Mouse (Mus musculus) neural tube, embryonic 15.5 days (tissue): ENCODE measurements around the gene Megf6. TPM values are rescaled to one million over a fixed set of nuclear protein-coding genes. Genes with fewer than 3 reads are reported as not detected.

Experiments used
- ATAC-seq: fragments of 200-750 bp; cut with Nextera tagmentation; 2 replicates; pipeline ENCODE4 v1.8.0; 2017; ENCODE audit warnings: mild to moderate bottlenecking, moderate TSS enrichment, moderate library complexity; ENCODE audit not compliant: low FRiP score
- H3K27ac ChIP-seq: fragments of 300-500 bp; sonication (generic); replicated peaks from 2 replicates; pipeline ENCODE4 v1.5.1; 2015; ENCODE audit warnings: mild to moderate bottlenecking, inconsistent platforms
- H3K27me3 ChIP-seq: fragments of 300-500 bp; sonication (generic); replicated peaks from 2 replicates; pipeline ENCODE4 v1.6.1; 2015; ENCODE audit warnings: inconsistent platforms
- H3K36me3 ChIP-seq: fragments of 300-500 bp; sonication (generic); 2 replicates; pipeline ENCODE4 v1.6.1; 2015; ENCODE audit warnings: inconsistent platforms
- H3K4me1 ChIP-seq: fragments of 300-500 bp; sonication (generic); 2 replicates; pipeline ENCODE4 v1.6.1; 2015; ENCODE audit warnings: inconsistent platforms
- H3K4me2 ChIP-seq: fragments of 300-500 bp; sonication (generic); 2 replicates; pipeline ENCODE4 v1.6.1; 2015; ENCODE audit warnings: inconsistent platforms, mild to moderate bottlenecking, moderate library complexity
- H3K4me3 ChIP-seq: fragments of 300-500 bp; sonication (generic); replicated peaks from 2 replicates; pipeline ENCODE4 v1.5.1; 2015; ENCODE audit warnings: mild to moderate bottlenecking, inconsistent platforms
- H3K9ac ChIP-seq: fragments of 300-500 bp; sonication (generic); replicated peaks from 2 replicates; pipeline ENCODE4 v1.6.1; 2015; ENCODE audit warnings: mild to moderate bottlenecking, inconsistent platforms
- H3K9me3 ChIP-seq: fragments of 300-500 bp; sonication (generic); replicated peaks from 2 replicates; pipeline ENCODE4 v1.6.1; 2016; ENCODE audit warnings: inconsistent platforms
- WGBS: fragments of 180-500 bp; shearing (Covaris S2); methylation state at CpG from one replicate; pipeline ENCODE4 v1.1.7; 2015; ENCODE audit warnings: mixed read lengths; 5-methylcytosine and 5-hydroxymethylcytosine counted together
- polyA plus RNA-seq: library from polyadenylated mRNA; unstranded; fragments of >200 nt; fragmentation: Nextera tagmentation; extraction: Ambion mirVana; gene quantifications from 2 replicates; pipeline ENCODE4 v1.2.1, GENCODE M21; 2015

Gene Megf6
- polyA plus RNA-seq, 1 experiment from 2014 or later: 10.7 TPM

- H3K4me1 ChIP-seq: peaks cover 25% of the 10 kb centered on the region
- peak within 1 kb of the TSS; percentile 80 for H3K27ac ChIP-seq
- H3K9me3 ChIP-seq: no peaks in the 10 kb centered on the region
- H3K4me3 ChIP-seq: peak within 1 kb of the TSS; percentile 87
- WGBS: under 1% methylated on average over 67 of the region's 75 CpGs
- H3K36me3 ChIP-seq: peaks cover 30% of the 10 kb centered on the region
- peak within 1 kb of the TSS; percentile 93 for H3K4me2 ChIP-seq
- ATAC-seq: peak; percentile 97
- H3K27me3 ChIP-seq: no peaks in the 10 kb centered on the region
- peak within 1 kb of the TSS; percentile 75 for H3K9ac ChIP-seq
These were observed 9.8 kb upstream of the Megf6 start, which contains the start of gene Tprgl for GRCm38 (mm10) chr4:154160538-154161390. Gene Tprgl (minus strand): TSS chr4:154160666.

DNA sequence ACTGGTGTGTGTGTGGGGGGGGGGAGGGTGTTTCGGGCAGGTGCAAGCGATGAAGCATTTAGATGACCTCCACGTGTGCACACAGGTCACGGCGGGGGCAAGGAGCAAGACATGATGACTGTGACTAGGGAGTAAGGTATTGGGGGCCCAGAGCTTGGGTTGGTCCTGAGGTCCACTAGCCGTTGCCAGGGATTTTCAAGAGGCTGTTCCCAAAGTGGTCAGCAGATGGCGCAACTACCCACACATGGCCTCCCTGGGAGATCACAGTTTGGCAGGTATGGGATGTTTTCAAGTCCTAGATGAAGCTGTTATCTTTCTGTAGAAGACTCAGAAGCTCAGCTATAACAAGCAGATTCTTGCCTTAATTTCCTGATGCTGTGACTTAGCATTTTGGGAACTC is 7.2 kb upstream of the Megf6 start:
- no peak overlapping the region for H3K4me2 ChIP-seq
- 15% methylated on average over 7 of the region's 7 CpGs for WGBS
- peaks cover 5% of the 10 kb centered on the region for H3K36me3 ChIP-seq
- no peak overlapping the region for H3K9ac ChIP-seq
- ATAC-seq: no peak
- peaks cover 25% of the 10 kb centered on the region for H3K4me1 ChIP-seq
- H3K4me3 ChIP-seq: no peak overlapping the region
- no peak overlapping the region for H3K27ac ChIP-seq
- no peaks in the 10 kb centered on the region for H3K9me3 ChIP-seq
- H3K27me3 ChIP-seq: no peaks in the 10 kb centered on the region; the same call in none of the 2 replicates

DNA sequence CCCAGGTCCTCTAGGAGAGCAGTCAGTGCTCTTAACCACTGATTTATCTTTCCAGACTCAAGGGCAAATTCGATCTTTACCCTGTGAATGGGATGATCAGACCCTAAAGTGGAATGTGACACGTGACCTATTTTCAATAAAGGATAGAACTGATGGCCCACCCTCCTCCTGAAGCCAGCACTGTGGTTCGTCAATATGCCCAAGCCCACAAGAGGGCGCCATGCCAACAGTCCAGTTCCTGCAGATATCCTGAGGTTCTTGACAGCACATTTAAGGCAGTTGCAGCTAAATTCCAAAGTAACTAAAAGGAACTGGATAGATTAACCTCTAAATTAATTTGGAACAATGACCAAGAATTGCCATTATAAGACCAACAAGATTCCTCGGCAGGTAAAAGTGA is 3.5 kb upstream of the Megf6 start:
- Histone ChIP-seq H3K9ac (no peak overlapping the region), H3K27me3 (peaks cover 37% of the 10 kb centered on the region), H3K27ac (no peak overlapping the region), H3K9me3 (no peaks in the 10 kb centered on the region), H3K4me2 (no peak overlapping the region), H3K4me1 (peaks cover 23% of the 10 kb centered on the region), H3K4me3 (no peak overlapping the region), H3K36me3 (no peaks in the 10 kb centered on the region)
- ATAC-seq: no peak
- 26% methylated on average over 5 of the region's 5 CpGs for WGBS

DNA sequence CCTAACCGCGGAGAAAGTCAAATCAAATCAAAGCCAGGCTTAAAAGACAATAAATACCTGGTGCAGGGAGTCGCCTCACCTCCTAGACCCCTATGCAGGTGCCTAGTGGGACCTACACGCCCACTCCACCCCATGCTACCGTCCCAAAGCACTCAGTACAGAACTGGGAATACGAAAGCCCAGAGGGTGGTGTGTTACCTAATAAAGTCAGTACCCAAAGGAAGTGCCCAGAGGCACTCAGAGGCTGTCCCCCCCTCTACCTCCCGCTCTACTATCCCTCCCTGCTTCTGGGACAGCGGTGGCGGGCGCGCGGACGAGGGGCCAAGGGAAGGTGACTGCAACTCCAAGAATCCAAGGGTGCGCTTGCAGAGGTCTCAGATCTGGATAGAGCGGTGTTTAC is 509 bp upstream of the Megf6 start:
- no peaks in the 10 kb centered on the region for H3K36me3 ChIP-seq
- peaks cover 31% of the 10 kb centered on the region for H3K4me1 ChIP-seq
- H3K4me3 ChIP-seq: peak overlapping the region; percentile 49
- H3K27me3 ChIP-seq: peaks cover 51% of the 10 kb centered on the region
- under 1% methylated on average over 15 of the region's 15 CpGs for WGBS
- no peak for ATAC-seq
- 0 out of 2 replicates have a peak overlapping the region, but pooled peaks have one; percentile 14 for H3K9ac ChIP-seq
- H3K27ac ChIP-seq: no peak overlapping the region
- peak overlapping the region; percentile 97 for H3K4me2 ChIP-seq
- no peaks in the 10 kb centered on the region for H3K9me3 ChIP-seq

GRCm38 (mm10) chr4:154171151-154171930 is 811 bp downstream of the Megf6 start:
- Histone ChIP-seq H3K4me1 (peaks cover 31% of the 10 kb centered on the region), H3K4me3 (peak overlapping the region; percentile 49), H3K27me3 (peaks cover 51% of the 10 kb centered on the region), H3K9me3 (no peaks in the 10 kb centered on the region), H3K9ac (peak overlapping the region; percentile 34; the same call in 1 of the 2 replicates), H3K27ac (no peak overlapping the region; the same call in 1 of the 2 replicates), H3K36me3 (no peaks in the 10 kb centered on the region), H3K4me2 (peak overlapping the region; percentile 97)
- no peak for ATAC-seq
- 1% methylated on average over 37 of the region's 37 CpGs for WGBS

DNA sequence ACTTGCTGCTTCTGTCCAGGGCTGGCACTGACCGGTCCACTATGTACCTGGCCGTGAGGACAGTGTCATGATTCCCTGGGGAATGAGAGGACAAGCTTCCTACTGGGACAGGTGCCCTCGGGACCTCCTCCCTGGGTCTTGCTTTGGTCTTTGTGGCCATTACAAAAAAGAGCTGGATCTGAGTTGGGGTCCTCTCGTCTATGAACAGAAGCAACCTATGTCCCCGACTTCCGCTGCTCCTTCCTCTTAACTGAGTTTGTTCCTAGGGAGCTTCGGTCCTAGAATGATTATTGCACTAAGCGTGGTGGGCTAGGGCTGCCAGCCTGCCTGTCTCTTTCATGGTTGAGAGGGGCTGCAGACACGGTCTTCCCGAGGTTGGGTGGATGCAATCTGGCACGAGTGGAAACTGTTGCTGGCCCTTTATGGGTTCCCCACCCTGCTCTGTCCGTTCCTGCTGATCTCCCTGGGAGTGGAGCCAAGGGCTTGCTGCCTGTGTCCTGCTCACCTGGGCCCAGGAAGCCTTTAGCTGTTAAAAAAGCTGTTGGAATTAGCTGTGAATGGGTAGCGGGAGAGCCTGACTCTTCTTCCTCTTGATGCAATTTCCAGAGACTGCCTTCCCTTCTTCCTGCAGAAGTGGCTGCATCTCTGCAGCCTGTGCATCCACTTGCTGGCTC is 1.5 kb downstream of the Megf6 start:
- Histone ChIP-seq H3K4me3 (peak overlapping the region; percentile 49), H3K9ac (no peak overlapping the region), H3K27me3 (peaks cover 51% of the 10 kb centered on the region), H3K9me3 (no peaks in the 10 kb centered on the region), H3K27ac (no peak overlapping the region), H3K4me1 (peaks cover 31% of the 10 kb centered on the region), H3K36me3 (no peaks in the 10 kb centered on the region), H3K4me2 (peak overlapping the region; percentile 97)
- WGBS: 39% methylated on average over 13 of the region's 13 CpGs
- no peak for ATAC-seq

DNA sequence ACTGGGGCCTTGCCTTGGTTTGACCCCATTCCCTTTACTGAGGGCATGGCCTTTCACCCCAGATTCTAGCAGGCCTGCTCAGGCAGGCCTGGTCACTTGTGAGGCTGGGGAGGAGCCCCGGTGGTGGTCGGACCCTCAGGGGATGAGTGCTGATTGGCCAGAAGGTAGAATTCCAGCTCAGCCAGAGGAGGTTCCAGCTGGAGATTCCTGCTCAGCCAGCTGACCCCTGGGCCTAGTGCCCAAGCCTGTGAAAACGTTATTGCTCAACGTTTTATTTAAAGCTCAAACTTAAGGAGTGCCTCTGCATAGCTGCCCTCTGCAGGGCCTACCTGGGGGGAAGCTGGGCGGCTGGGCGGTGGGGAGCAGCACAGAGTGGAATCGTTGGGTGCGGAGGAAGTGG is 6.7 kb downstream of the Megf6 start:
- H3K4me3 ChIP-seq: no peak overlapping the region
- WGBS: 66% methylated on average over 8 of the region's 8 CpGs
- H3K4me2 ChIP-seq: no peak overlapping the region
- peaks cover 6% of the 10 kb centered on the region; the same call in 1 of the 2 replicates for H3K4me1 ChIP-seq
- H3K27ac ChIP-seq: no peak overlapping the region
- H3K27me3 ChIP-seq: peaks cover 12% of the 10 kb centered on the region
- H3K9me3 ChIP-seq: no peaks in the 10 kb centered on the region
- no peak for ATAC-seq
- no peak overlapping the region for H3K9ac ChIP-seq
- H3K36me3 ChIP-seq: no peaks in the 10 kb centered on the region

DNA sequence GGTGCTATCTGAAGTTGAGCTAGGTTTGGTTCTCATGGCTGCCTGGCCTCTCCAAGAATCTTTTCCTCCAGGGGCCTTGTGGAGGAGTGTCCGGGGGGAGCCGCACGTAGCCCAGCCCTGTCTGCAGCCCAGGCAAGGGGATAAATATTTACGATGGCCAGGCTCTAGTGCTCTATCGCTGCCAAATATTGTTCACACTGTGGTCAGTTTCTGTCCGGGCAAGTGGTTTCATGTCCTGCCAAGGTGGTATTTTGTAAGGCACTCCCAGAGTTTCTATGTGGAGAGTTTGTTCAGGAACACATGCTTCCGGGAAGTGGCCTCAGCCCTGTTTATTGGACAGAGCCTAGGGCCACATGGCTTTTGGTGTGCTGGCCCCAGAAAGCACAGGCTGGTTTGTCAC is 10.5 kb downstream of the Megf6 start:
- no peaks in the 10 kb centered on the region for H3K4me1 ChIP-seq
- no peak overlapping the region for H3K4me2 ChIP-seq
- H3K4me3 ChIP-seq: no peak overlapping the region
- H3K36me3 ChIP-seq: no peaks in the 10 kb centered on the region
- ATAC-seq: no peak
- H3K27me3 ChIP-seq: no peaks in the 10 kb centered on the region
- no peaks in the 10 kb centered on the region for H3K9me3 ChIP-seq
- no peak overlapping the region for H3K27ac ChIP-seq
- WGBS: 84% methylated on average over 7 of the region's 7 CpGs
- no peak overlapping the region for H3K9ac ChIP-seq

DNA sequence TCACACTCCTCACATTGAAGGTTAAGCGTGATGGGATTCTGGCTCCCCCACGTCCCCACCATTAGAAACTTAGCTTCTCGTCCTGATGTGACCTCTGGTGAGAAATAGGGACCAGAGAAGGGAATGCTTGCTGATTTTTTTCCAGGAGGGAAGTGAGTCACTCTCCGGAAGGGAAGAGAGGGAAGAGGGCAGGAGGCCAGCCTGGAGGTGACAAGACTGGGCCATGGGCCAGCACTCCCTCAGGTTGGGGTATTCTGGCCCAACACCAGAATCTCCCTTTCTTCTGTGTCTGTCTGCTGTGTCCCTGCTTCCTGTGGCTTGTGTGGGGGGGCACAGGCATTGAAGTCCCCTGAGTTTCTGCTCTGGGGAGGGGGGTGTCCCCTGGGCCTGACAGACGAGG is 13.0 kb downstream of the Megf6 start:
- no peak for ATAC-seq
- H3K36me3 ChIP-seq: no peaks in the 10 kb centered on the region
- H3K27ac ChIP-seq: no peak overlapping the region
- H3K4me1 ChIP-seq: no peaks in the 10 kb centered on the region
- no peaks in the 10 kb centered on the region for H3K9me3 ChIP-seq
- WGBS: 75% methylated on average over 5 of the region's 5 CpGs
- H3K9ac ChIP-seq: no peak overlapping the region
- no peaks in the 10 kb centered on the region for H3K27me3 ChIP-seq
- no peak overlapping the region for H3K4me2 ChIP-seq
- no peak overlapping the region for H3K4me3 ChIP-seq

DNA sequence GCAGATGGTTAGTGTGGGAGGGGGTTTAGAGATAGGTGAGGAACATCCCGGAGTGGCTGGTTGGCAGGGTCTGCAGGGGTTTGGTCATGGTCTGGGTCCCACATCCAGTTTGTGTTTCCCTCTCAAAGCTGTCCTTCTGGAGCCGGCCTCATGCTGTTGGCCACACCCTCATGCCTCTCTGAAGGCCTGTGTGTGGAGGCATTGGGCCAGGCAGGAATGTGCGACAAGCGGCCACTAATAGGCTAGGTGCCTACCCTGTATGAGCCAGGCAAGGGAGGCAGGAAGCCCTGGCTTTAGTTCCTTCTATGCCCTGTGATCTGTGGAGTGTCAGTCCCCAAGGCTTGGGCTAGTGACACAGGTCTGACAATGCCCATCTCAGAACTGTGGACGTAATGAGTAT is 14.5 kb downstream of the Megf6 start:
- no peaks in the 10 kb centered on the region for H3K9me3 ChIP-seq
- no peaks in the 10 kb centered on the region for H3K36me3 ChIP-seq
- no peaks in the 10 kb centered on the region for H3K27me3 ChIP-seq
- H3K4me3 ChIP-seq: no peak overlapping the region
- no peak for ATAC-seq
- no peak overlapping the region for H3K4me2 ChIP-seq
- no peak overlapping the region for H3K27ac ChIP-seq
- H3K4me1 ChIP-seq: no peaks in the 10 kb centered on the region
- H3K9ac ChIP-seq: no peak overlapping the region
- 84% methylated on average over 5 of the region's 5 CpGs for WGBS

GRCm38 (mm10) chr4:154186002-154186537 is 15.5 kb downstream of the Megf6 start:
- H3K27me3 ChIP-seq: no peaks in the 10 kb centered on the region
- no peak overlapping the region for H3K27ac ChIP-seq
- no peak overlapping the region for H3K4me2 ChIP-seq
- H3K4me1 ChIP-seq: no peaks in the 10 kb centered on the region
- no peaks in the 10 kb centered on the region for H3K9me3 ChIP-seq
- H3K9ac ChIP-seq: no peak overlapping the region
- H3K4me3 ChIP-seq: no peak overlapping the region
- ATAC-seq: no peak
- H3K36me3 ChIP-seq: no peaks in the 10 kb centered on the region
- 74% methylated on average over 11 of the region's 11 CpGs for WGBS
